Mouse (Mus musculus) kidney, adult 2 months (tissue): Measurements from ENCODE around the gene Trp53bp2. TPM values are rescaled to one million over a fixed set of nuclear protein-coding genes. Genes with fewer than 3 reads are reported as not detected.

Experiments
- DNase-seq: peaks from one replicate; pipeline ENCODE4 v3.0.0; 2021
- H3K27ac ChIP-seq: fragments of 200-500 bp; 2 replicates; pipeline ENCODE4 v1.5.1; 2012; ENCODE audit warnings: low read depth, low read length, control low read depth, inconsistent platforms; ENCODE audit not compliant: insufficient read depth
- H3K27me3 ChIP-seq: fragments of 200-500 bp; replicated peaks from 2 replicates; pipeline ENCODE4 v1.6.1; 2012; ENCODE audit warnings: mild to moderate bottlenecking, moderate library complexity, low read length, inconsistent platforms; ENCODE audit not compliant: control insufficient read depth, insufficient read depth
- H3K36me3 ChIP-seq: fragments of 200-500 bp; 2 replicates; pipeline ENCODE4 v1.6.1; 2012; ENCODE audit warnings: mild to moderate bottlenecking, moderate library complexity, low read length, inconsistent platforms; ENCODE audit not compliant: control insufficient read depth, insufficient read depth
- H3K4me1 ChIP-seq: fragments of 200-500 bp; 2 replicates; pipeline ENCODE4 v1.6.1; 2011; ENCODE audit warnings: low read length; ENCODE audit not compliant: control insufficient read depth, insufficient read depth
- H3K4me3 ChIP-seq: fragments of 200-500 bp; 2 replicates; pipeline ENCODE4 v1.5.1; 2011; ENCODE audit warnings: mild to moderate bottlenecking, low read depth, low read length, control low read depth; ENCODE audit not compliant: insufficient read depth
- CTCF ChIP-seq: fragments of 200-500 bp; conservative IDR thresholded peaks from 2 replicates; pipeline ENCODE4 v1.5.1; 2011; ENCODE audit warnings: low read depth, mild to moderate bottlenecking, control low read depth, low read length, moderate library complexity, mixed read lengths; ENCODE audit not compliant: insufficient read depth, insufficient read length
- POLR2A ChIP-seq: fragments of 200-500 bp; IDR thresholded peaks from one replicate; pipeline ENCODE4 v1.6.1; 2011; ENCODE audit warnings: low read depth, low read length, control low read depth
- WGBS: fragments of 180-500 bp; shearing (Covaris S2); methylation state at CpG from one replicate; pipeline ENCODE4 v1.1.7; 2018; 5-methylcytosine and 5-hydroxymethylcytosine counted together
- polyA plus RNA-seq: library from polyadenylated mRNA; depleted of rRNA; stranded (reverse); fragments of >200 nt; gene quantifications from 2 replicates; pipeline ENCODE4 v1.2.3, GENCODE M21; 2012

Gene Trp53bp2
- polyA plus RNA-seq, 1 experiment: 25.0 TPM

DNA sequence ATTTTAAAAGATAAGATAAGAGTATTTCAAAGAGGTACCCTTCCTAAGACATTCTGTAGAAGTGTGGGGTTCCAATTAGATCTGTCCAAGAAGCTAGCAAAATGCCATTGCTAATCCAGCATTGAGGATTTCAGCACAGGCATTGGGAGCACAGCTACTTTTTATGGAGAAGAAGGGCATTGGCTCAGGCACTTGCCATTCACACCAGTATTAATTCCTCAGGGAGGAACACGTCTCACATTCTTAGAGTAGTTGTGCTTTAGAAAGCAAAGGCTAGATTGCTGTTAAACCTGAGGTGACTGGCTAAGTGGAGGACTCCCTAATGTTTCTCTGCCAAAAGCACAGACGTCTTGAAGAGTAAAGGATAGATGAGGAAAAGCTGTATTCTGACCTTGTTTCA is 17.5 kb downstream of the Trp53bp2 start:
- WGBS: 25% methylated on average over 2 of the region's 2 CpGs

DNA sequence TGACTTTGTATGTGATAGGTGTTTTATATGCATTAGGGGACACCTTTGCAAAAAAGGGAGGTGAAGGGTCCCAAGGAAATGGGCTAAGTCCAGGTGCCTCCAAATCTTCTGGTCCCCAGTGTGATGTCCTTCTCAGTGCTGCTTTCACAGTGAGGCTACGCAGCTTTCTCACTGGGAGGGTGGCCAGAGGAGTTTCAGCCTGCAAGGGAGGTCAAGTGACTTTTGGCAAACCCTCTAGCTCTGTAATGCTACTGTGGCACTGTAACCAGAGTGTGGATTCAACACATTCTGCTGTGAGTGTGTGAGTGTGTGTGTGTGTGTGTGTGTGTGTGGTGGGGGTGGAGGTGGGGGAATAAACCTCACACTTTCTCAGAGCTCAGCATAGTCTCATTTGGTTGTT is 18.5 kb downstream of the Trp53bp2 start:
- DNase-seq: peak; percentile 75
- no peaks in the 10 kb centered on the region for H3K36me3 ChIP-seq
- H3K27me3 ChIP-seq: no peaks in the 10 kb centered on the region
- H3K4me1 ChIP-seq: peaks cover 41% of the 10 kb centered on the region
- 21% methylated on average over 1 of the region's 1 CpGs for WGBS
- H3K27ac ChIP-seq: peak overlapping the region; percentile 7; the same call in 1 of the 2 replicates
- H3K4me3 ChIP-seq: no peak overlapping the region
- no peak for TF ChIP-seq POLR2A
- TF ChIP-seq CTCF: no peak

More for the DNA sequence above, 17.5 kb downstream of the Trp53bp2 start:
- TF ChIP-seq CTCF (no peak), POLR2A (no peak)
- Histone ChIP-seq H3K27ac (peak overlapping the region; percentile 74), H3K36me3 (no peaks in the 10 kb centered on the region), H3K27me3 (no peaks in the 10 kb centered on the region), H3K4me1 (peaks cover 46% of the 10 kb centered on the region), H3K4me3 (no peak overlapping the region)
- peak; percentile 51 for DNase-seq

DNA sequence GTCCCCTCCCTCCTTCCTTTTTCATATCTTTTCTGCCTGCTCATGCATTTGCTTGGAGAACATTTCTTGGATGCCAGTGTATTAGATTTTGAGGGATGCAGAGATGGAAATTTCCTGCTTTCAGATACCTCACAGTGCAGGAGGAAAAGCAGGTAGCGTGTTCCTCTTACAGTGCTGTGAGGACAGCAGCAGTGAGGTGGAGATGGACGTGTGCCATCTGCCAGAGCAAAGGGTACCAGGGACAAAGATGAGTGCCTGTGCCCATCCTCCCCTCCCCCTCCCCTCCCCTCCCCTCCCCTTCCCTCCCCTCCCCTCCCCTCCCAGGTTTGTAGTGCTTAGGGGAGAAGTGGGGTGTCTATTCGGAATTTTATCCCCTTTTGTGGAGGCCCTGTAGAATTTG is 20.9 kb downstream of the Trp53bp2 start:
- Histone ChIP-seq H3K36me3 (peaks cover 2% of the 10 kb centered on the region), H3K27me3 (no peaks in the 10 kb centered on the region), H3K4me1 (peaks cover 35% of the 10 kb centered on the region), H3K4me3 (no peak overlapping the region), H3K27ac (no peak overlapping the region)
- DNase-seq: peak; percentile 35
- WGBS: 64% methylated on average over 3 of the region's 3 CpGs
- TF ChIP-seq POLR2A (no peak), CTCF (no peak)

DNA sequence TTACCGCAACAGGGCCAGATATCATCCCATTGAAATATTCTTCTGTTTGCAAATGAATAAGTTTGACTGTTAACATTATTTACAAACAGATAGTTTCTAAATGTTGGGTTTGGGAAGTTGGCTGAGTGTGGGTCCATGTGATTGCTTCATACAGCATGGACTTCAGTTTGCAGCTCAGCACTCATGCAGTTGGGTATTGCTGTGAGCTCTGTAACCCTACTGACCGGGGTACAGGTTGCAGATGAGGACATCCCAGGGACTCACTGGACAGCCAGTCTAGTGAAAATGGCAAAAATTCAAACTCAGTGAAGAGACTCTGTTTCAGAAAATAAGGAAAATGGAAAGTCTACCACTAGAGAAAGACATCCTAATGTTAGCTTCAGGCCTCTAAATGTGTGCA is 21.7 kb downstream of the Trp53bp2 start:
- Histone ChIP-seq H3K36me3 (peaks cover 2% of the 10 kb centered on the region), H3K27ac (no peak overlapping the region), H3K27me3 (no peaks in the 10 kb centered on the region), H3K4me1 (peaks cover 29% of the 10 kb centered on the region), H3K4me3 (no peak overlapping the region)
- WGBS: 92% methylated on average over 2 of the region's 2 CpGs
- no peak for DNase-seq
- TF ChIP-seq CTCF: no peak
- no peak for TF ChIP-seq POLR2A

DNA sequence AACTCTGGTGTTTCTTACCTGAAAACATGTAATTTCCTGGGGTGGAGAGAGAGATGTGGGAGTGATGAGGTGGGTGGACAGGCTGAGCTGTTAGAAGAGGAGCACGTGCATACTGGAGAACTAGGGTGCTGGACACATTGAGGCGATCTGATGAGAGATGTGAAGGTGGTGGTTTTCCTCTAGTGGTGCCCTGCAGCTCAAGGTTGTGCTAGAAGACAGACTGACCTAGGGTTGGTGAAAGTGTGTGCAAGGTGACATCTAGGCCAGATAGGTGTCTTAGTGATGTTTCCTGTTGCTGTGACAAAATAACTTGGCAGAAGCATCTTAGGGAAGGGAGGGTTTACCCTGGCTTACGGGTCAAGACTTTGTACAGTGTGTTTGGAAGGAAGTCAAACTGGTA is 23.1 kb downstream of the Trp53bp2 start:
- peaks cover 2% of the 10 kb centered on the region for H3K36me3 ChIP-seq
- TF ChIP-seq CTCF (no peak), POLR2A (no peak)
- H3K4me1 ChIP-seq: peaks cover 21% of the 10 kb centered on the region
- peak; percentile 27 for DNase-seq
- no peak overlapping the region for H3K4me3 ChIP-seq
- no peaks in the 10 kb centered on the region for H3K27me3 ChIP-seq
- no peak overlapping the region for H3K27ac ChIP-seq
- WGBS: 77% methylated on average over 3 of the region's 3 CpGs

DNA sequence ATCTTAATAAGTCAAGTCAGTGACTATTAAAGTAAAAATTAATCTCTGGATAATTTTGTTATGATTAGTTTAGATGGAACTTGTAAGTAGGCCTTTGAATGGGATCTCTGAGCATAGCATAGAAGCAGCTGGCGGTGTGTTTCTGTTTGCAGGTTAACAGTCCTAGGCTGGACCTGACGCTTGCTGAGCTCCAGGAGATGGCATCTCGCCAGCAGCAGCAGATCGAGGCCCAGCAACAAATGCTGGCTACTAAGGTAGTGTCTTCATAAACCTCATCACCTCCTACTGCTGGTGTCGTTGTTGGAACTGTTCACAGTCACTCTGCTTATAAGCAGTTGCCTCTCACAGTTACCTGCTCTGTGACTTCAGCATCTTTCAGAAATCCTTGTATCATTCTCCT is 27.8 kb downstream of the Trp53bp2 start:
- Histone ChIP-seq H3K27me3 (no peaks in the 10 kb centered on the region), H3K4me1 (peaks cover 24% of the 10 kb centered on the region; the same call in 1 of the 2 replicates), H3K27ac (0 out of 2 replicates have a peak overlapping the region, but pooled peaks have one; percentile 9), H3K4me3 (no peak overlapping the region), H3K36me3 (peaks cover 3% of the 10 kb centered on the region)
- TF ChIP-seq CTCF (no peak), POLR2A (no peak)
- WGBS: 52% methylated on average over 5 of the region's 5 CpGs
- no peak for DNase-seq

DNA sequence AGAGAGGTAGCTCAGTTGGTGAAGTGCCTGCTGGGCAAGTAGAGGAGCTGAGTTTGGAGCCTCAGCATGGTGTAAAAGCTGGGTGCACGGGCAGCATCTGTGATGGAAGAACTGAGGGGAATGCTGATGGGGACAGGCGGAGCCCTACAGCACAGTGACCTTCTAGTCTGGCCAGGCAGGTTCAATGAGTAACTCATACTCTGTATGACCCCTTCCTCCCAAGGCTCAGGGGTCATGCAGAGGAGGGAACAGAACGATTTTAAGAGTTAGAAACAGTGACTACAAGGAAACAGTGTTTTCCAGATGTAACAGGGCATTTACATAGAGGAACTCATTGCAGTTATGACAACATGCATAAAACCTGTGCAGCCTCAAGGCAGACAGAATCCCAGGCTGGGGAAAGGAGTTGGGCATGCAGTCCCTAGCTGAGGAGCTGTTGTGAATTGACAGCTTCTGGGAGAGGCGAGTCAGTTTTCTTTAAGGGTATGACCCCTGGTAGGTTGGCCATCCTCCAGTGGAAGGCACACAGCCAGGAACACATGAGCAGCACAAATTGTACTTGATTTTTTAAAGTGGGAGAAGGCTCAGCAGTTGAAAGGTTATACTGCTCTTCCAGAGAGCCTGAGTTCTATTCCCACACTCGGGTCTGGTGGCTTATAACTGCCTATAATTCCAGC is 30.7 kb downstream of the Trp53bp2 start:
- H3K4me1 ChIP-seq: peaks cover 30% of the 10 kb centered on the region
- H3K27me3 ChIP-seq: no peaks in the 10 kb centered on the region
- H3K36me3 ChIP-seq: peaks cover 7% of the 10 kb centered on the region
- no peak overlapping the region for H3K4me3 ChIP-seq
- H3K27ac ChIP-seq: peak overlapping the region; percentile 94
- DNase-seq: peak; percentile 96
- TF ChIP-seq CTCF (no peak), POLR2A (no peak)
- WGBS: 19% methylated on average over 5 of the region's 5 CpGs
